Mouse (Mus musculus) CH12.LX (cell line): ENCODE data around the gene Zbtb34.
A peak's percentile ranks its signal among the peaks of the same experiment; 100 is the strongest.

Experiments
- CTCF ChIP-seq, 2 experiments: IDR thresholded peaks in 1 of 2; conservative IDR thresholded peaks in 1 of 2; 2 replicates each; pipeline ENCODE4 v1.5.1; 2011 to 2012; ENCODE audit warnings: low read depth in 2 of 2, low read length in 2 of 2, improper control_type of control experiment in 1 of 2, inconsistent platforms in 1 of 2, mild to moderate bottlenecking in 1 of 2, moderate library complexity in 1 of 2
- E2F4 ChIP-seq: IDR thresholded peaks from 2 replicates; pipeline ENCODE4 v1.6.1; 2011; ENCODE audit warnings: low read depth, low read length, improper control_type of control experiment; ENCODE audit not compliant: insufficient replicate concordance
- EP300 ChIP-seq: IDR thresholded peaks from 2 replicates; pipeline ENCODE4 v1.6.1; 2011; ENCODE audit warnings: low read length, improper control_type of control experiment
- MAZ ChIP-seq: IDR thresholded peaks from 2 replicates; pipeline ENCODE4 v1.6.1; 2012; ENCODE audit warnings: low read depth, mild to moderate bottlenecking, inconsistent platforms, low read length, improper control_type of control experiment, moderate library complexity
- NRF1 ChIP-seq: IDR thresholded peaks from 2 replicates; pipeline ENCODE4 v1.6.1; 2014; ENCODE audit warnings: low read depth, mild to moderate bottlenecking, inconsistent platforms, low read length, improper control_type of control experiment, moderate library complexity
- POLR2A ChIP-seq: IDR thresholded peaks from 2 replicates; pipeline ENCODE4 v1.6.1; 2011; ENCODE audit warnings: low read depth, mild to moderate bottlenecking, improper control_type of control experiment, low read length
- TBP ChIP-seq: conservative IDR thresholded peaks from 2 replicates; pipeline ENCODE4 v1.6.1; 2011; ENCODE audit warnings: low read depth, low read length, improper control_type of control experiment
- UBTF ChIP-seq: IDR thresholded peaks from 2 replicates; pipeline ENCODE4 v1.6.1; 2012; ENCODE audit warnings: low read depth, mild to moderate bottlenecking, inconsistent platforms, low read length, improper control_type of control experiment, moderate library complexity
- USF1 ChIP-seq: IDR thresholded peaks from 2 replicates; pipeline ENCODE4 v1.6.1; 2014; ENCODE audit warnings: low read depth, mild to moderate bottlenecking, inconsistent platforms, low read length, improper control_type of control experiment
- USF2 ChIP-seq: conservative IDR thresholded peaks from 2 replicates; pipeline ENCODE4 v1.6.1; 2011; ENCODE audit warnings: low read depth, low read length, improper control_type of control experiment
- ZMIZ1 ChIP-seq: IDR thresholded peaks from 2 replicates; pipeline ENCODE4 v1.6.1; 2012; ENCODE audit warnings: low read depth, mild to moderate bottlenecking, inconsistent platforms, low read length, improper control_type of control experiment
- ZNF384 ChIP-seq: IDR thresholded peaks from 2 replicates; pipeline ENCODE4 v1.6.1; 2012; ENCODE audit warnings: low read depth, low read length, improper control_type of control experiment, inconsistent platforms

DNA sequence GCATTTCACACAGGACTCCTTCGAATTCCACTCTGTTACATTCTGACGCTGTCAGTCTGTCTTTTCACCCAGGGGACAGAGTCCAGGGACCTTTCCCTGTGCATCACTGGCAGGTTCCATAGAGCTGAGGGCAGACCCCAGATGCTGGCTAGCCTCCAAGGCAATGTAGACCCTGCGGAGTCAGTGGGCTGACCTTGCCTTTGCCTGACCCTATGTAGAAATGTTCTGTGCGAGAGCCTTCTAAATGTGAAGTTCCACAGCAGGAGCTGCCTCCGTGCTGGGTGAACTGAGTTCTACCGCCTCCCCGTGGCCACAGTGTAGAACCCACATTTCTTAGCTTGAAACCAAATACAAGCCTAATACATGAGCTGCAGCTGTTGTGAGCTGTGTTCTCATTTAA lies 28.9 kb downstream of the Zbtb34 start:
- TF ChIP-seq CTCF (conservative IDR thresholded peaks at IDR 0.05 in 1 of 2, IDR thresholded peaks at IDR 0.05 in 1 of 2; ENCODE audit: low read depth in 2 of 2, low read length in 2 of 2) (peak; percentile 35 to 85; a peak in 3 of 4 replicates), POLR2A (no peak), ZNF384 (no peak), UBTF (no peak), MAZ (no peak), EP300 (no peak), USF2 (no peak), USF1 (no peak), NRF1 (no peak), E2F4 (no peak), TBP (no peak), ZMIZ1 (no peak)
